Mouse (Mus musculus): ENCODE data around the gene Sh2d3c. TPM values are rescaled to one million over a fixed set of nuclear protein-coding genes. Genes with fewer than 3 reads are reported as not detected.
A peak's percentile ranks its signal among the peaks of the same experiment; 100 is the strongest.

Gene Sh2d3c
- polyA plus RNA-seq, 1 experiment from 2014 or later, result 39.1 TPM

DNA sequence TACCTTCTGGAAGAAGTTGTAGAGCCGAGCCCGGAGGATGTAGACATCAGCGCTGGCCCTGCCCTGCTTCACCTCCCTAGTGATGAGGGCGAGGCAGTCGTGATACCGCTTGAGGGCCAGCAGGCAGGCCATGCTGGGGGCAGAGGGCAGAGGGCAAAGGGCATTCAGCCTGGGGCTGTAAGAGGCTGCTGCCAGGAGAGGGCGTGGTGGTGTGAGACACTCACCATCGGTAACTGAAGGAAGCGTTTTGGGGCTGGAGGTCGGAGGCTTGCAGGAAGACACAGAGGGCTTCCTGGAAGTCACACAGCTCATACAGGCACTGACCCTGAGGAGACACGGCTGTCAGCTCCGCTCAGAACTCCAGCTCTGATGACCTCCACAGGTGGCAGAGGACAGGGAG, 51.0 kb downstream of the Sh2d3c start:
- Histone ChIP-seq H3K4me1 (replicated peaks) (peaks cover 71% of the 10 kb centered on the region), H3K27me3 (ENCODE audit: insufficient read depth, poor library complexity, severe bottlenecking) (peaks cover 14% of the 10 kb centered on the region), H3K4me3 (no peak overlapping the region), H3K9me3 (no peaks in the 10 kb centered on the region), H3K36me3 (no peaks in the 10 kb centered on the region), H3K27ac (peak overlapping the region; percentile 1; the same call in 1 of the 2 replicates)
- DNase-seq (ENCODE audit: low spot score), result no peak
- WGBS, result 24% methylated on average over 12 of the region's 12 CpGs

DNA sequence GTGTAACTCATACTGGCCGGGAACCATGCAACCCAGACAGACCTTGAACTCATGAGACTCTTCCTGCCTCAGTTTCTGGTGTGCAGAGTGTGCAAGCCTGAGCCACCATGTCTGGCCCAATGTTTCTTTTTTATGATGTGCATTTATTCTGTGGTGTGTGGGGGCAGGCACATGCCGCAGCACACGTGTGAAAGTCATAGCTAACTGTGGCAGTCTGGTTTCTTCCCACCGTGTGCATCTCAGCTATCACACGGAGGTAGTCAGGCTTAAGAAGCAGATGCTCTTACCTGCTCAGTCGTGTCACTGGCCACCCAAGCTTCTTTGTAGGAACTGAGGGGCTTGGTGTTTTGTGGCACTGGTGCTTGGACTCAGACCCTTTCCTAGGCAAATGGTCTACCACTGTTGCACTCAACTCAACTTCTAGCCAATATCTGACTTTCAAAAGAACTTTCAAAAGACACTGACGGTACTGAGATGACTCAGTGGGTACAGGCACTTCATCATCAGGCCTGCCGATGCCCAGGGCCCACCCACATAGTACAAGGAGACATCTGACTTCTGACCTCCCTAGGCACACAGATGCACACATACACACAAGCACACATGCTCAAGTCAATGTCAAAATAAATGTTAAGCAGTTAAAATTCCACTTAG, 51.9 kb downstream of the Sh2d3c start:
- 85% methylated on average over 8 of the region's 8 CpGs for WGBS
- H3K36me3 ChIP-seq, result no peaks in the 10 kb centered on the region
- no peak overlapping the region for H3K27ac ChIP-seq
- no peak overlapping the region for H3K4me3 ChIP-seq
- peaks cover 20% of the 10 kb centered on the region for H3K27me3 ChIP-seq (ENCODE audit: insufficient read depth, poor library complexity, severe bottlenecking)
- H3K9me3 ChIP-seq, result no peaks in the 10 kb centered on the region
- peaks cover 63% of the 10 kb centered on the region for H3K4me1 ChIP-seq (replicated peaks)
- DNase-seq (ENCODE audit: low spot score), result no peak

DNA sequence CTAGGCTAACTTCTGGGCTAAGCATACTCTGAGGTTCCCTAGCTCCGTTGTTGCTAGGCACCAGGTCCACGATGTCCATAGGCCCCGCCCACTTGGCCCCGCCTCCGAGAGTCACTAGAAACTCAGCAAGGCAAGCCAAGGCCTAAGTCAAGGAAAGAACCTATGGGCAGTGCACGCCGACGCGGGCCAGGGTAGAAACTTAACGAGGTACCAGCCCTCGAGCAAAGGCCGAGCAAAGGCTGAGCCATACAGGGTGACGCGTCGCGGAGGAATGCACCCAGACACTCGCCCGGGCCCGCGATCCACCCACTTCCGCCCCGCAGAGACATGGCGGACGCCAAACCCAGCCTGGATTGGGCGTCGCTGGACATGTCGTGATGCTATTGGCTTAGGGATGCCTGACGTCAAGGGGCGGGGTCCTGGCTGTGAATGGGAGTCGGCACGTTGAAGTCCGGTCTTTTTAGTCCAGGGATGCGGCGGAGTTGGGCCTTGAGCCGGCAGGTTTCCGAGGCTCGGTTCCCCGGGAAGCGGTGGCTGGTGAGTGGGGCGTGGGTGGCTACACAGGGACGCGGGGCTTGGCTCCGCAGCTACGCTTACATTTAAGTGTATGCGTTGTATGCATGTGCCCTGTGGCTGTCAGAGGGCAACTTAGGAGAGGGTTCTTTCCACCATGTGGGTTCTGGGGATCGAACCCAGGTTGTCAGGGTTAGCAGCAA, 54.7 kb downstream of the Sh2d3c start, which contains the start of the genes Ttc16 and Ptrh1:
Gene Ttc16 (minus strand): TSS at position 275 of the 716 bp plus-strand sequence.
Gene Ptrh1 (plus strand): TSS at position 428 of the 716 bp plus-strand sequence.
- H3K27ac ChIP-seq, result peak within 1 kb of the TSS; percentile 85
- H3K36me3 ChIP-seq, result 0 out of 2 replicates have a peak, but pooled peaks cover 2% of the 10 kb centered on the region
- WGBS, result under 1% methylated on average over 46 of the region's 46 CpGs
- DNase-seq (ENCODE audit: low spot score), result peak; percentile 98
- H3K4me1 ChIP-seq (replicated peaks), result peaks cover 38% of the 10 kb centered on the region
- peaks cover 20% of the 10 kb centered on the region for H3K27me3 ChIP-seq (ENCODE audit: insufficient read depth, poor library complexity, severe bottlenecking)
- H3K4me3 ChIP-seq, result peak within 1 kb of the TSS; percentile 71
- H3K9me3 ChIP-seq, result no peaks in the 10 kb centered on the region

DNA sequence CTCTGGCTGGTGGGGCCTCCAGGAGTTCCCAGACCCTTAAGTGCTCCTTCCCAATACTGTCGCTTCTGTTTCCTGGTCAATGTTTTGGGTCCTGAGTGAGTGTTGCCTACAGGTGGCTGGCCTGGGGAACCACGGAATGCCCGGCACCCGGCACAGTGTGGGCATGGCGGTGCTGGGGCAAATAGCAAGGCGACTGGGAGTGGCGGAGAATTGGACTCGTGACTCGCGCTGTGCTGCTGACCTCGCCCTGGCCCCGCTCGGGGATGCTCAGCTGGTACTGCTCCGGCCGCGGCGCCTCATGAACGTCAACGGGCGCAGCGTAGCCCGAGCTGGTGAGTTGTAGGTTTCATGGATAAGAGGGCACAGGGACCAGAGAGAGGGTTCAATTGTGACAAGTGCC, 55.3 kb downstream of the Sh2d3c start:
- peaks cover 20% of the 10 kb centered on the region for H3K27me3 ChIP-seq (ENCODE audit: insufficient read depth, poor library complexity, severe bottlenecking)
- WGBS, result 20% methylated on average over 22 of the region's 22 CpGs
- no peaks in the 10 kb centered on the region for H3K9me3 ChIP-seq
- DNase-seq (ENCODE audit: low spot score), result no peak
- H3K4me1 ChIP-seq (replicated peaks), result peaks cover 39% of the 10 kb centered on the region
- H3K27ac ChIP-seq, result no peak overlapping the region; the same call in 1 of the 2 replicates
- H3K4me3 ChIP-seq, result peak overlapping the region; percentile 71
- H3K36me3 ChIP-seq, result 0 out of 2 replicates have a peak, but pooled peaks cover 2% of the 10 kb centered on the region

DNA sequence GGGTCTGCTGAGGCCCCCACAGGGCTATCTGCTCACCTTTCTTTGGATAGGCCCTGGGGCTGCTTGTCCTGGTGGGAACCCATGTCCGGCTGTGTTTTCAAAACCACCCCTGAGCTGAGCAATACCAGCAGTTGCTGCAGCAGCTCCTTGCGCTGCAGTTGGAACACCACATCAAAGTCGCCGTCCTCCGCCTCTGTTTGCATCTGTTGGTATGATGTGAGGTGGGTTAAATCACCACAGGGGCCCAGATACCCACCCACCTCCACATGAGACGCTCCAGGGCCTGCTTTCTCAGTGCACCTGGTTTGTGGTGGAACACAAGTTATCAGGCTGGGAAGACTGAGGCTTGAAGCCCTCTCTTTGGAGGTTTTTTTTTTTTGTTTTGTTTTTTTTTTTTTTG, 57.2 kb downstream of the Sh2d3c start:
- Histone ChIP-seq H3K27me3 (ENCODE audit: insufficient read depth, poor library complexity, severe bottlenecking) (peaks cover 20% of the 10 kb centered on the region), H3K9me3 (no peaks in the 10 kb centered on the region), H3K36me3 (0 out of 2 replicates have a peak, but pooled peaks cover 2% of the 10 kb centered on the region), H3K4me3 (no peak overlapping the region), H3K27ac (no peak overlapping the region), H3K4me1 (replicated peaks) (peaks cover 30% of the 10 kb centered on the region)
- 91% methylated on average over 6 of the region's 6 CpGs for WGBS
- DNase-seq (ENCODE audit: low spot score), result no peak

DNA sequence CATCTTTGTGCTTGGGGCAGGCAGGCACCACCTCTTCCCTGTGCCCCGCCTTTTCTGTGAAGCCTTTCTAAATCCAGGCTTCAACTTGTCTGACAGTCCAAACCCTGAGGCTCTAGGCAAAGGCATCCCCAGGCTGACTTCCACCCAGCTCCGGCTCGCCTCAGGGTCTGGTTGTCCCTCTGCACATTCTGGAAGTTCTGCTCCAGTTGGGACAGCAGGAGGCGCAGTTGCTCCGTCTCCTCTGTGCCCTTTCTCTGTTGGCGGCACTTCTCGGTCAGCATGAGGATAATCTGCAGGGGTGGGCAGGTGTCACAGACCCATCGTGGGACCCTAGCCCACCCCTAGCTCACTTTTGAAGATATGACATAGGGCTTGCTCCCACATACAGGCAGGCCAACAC, 58.3 kb downstream of the Sh2d3c start:
- Histone ChIP-seq H3K36me3 (0 out of 2 replicates have a peak, but pooled peaks cover 2% of the 10 kb centered on the region), H3K9me3 (no peaks in the 10 kb centered on the region), H3K27ac (0 out of 2 replicates have a peak overlapping the region, but pooled peaks have one; percentile 18), H3K27me3 (ENCODE audit: insufficient read depth, poor library complexity, severe bottlenecking) (peaks cover 15% of the 10 kb centered on the region), H3K4me1 (replicated peaks) (peaks cover 33% of the 10 kb centered on the region), H3K4me3 (no peak overlapping the region)
- WGBS, result 15% methylated on average over 8 of the region's 8 CpGs
- DNase-seq (ENCODE audit: low spot score), result peak; percentile 69

DNA sequence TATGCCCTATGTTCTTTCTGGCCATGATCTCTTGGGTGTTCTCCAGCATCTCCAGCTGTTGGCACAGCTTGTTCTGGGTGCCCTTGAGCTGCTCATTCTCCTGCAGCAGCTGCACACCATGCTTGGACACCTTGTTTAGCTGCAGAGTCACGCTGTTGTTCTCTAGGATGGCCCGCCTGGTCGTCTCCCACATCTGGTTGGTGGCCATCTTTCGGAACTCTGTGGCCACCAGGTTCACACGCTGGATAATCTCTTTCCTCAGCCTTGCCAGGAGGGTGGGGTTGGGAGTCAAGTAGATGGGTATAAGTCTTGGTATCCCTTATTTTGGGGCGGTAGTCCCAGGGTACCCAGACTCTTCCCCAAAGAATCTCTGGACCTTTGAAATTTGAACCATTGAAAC, 58.9 kb downstream of the Sh2d3c start:
- Histone ChIP-seq H3K36me3 (0 out of 2 replicates have a peak, but pooled peaks cover 2% of the 10 kb centered on the region), H3K9me3 (no peaks in the 10 kb centered on the region), H3K4me1 (replicated peaks) (peaks cover 35% of the 10 kb centered on the region), H3K4me3 (no peak overlapping the region), H3K27me3 (ENCODE audit: insufficient read depth, poor library complexity, severe bottlenecking) (peaks cover 15% of the 10 kb centered on the region), H3K27ac (no peak overlapping the region)
- 91% methylated on average over 6 of the region's 6 CpGs for WGBS
- DNase-seq (ENCODE audit: low spot score), result no peak

DNA sequence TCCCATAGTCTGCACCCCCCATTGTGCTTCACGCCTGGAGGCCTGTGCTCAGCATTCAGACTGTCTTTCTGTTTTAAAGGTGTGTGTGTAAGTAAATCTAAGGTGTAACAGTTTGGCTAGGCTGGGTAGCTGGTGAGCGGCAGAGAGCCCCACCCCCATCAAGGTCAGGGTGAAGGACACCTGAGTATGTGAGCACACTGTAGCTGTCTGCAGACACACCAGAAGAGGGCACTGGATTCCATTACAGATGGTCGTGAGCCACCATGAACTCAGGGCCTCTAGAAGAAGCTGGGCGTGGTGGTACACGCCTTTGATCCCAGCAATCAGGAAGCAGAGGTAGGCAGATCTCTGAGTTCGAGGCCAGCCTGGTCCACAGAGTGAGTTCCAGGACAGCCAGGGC, 60.9 kb downstream of the Sh2d3c start:
- 0 out of 2 replicates have a peak, but pooled peaks cover 2% of the 10 kb centered on the region for H3K36me3 ChIP-seq
- H3K27ac ChIP-seq, result no peak overlapping the region
- H3K9me3 ChIP-seq, result no peaks in the 10 kb centered on the region
- no peak overlapping the region for H3K4me3 ChIP-seq
- no peak for DNase-seq (ENCODE audit: low spot score)
- H3K27me3 ChIP-seq (ENCODE audit: insufficient read depth, poor library complexity, severe bottlenecking), result peaks cover 8% of the 10 kb centered on the region
- 82% methylated on average over 6 of the region's 6 CpGs for WGBS
- H3K4me1 ChIP-seq (replicated peaks), result peaks cover 18% of the 10 kb centered on the region

DNA sequence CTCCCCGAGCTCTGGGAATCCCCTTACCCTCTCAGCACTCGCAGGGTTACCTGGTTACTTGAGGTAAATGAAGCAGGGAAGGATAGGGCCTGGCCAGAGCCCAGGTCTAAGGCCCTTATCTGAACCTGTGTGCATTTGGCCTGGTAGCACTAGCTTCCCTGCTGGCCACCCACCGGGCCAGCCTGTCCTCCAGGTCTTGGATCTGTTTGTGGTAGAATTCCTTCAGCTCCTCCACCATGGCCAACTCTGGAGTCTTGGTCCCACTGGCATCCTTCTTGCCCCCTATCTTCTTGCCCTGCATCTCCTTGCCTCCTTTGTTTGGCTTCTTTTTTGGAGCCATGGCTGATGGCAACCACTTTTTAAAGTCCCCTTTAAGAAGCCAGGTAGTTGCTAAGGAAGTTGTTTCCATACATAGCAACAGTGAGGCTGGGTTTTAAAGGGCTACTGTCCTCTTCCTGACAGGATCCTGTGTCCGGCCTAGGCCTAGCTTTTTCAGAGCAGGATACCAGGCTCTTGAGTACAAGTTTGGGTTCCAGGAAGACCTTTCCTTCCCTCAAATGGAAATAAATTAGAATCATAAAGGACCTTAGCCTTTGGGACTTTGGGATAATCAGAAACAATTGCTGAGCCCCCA, 63.3 kb downstream of the Sh2d3c start, which contains the start of gene Cfap157:
Gene Cfap157 (minus strand): TSS at position 381 of the 634 bp plus-strand sequence.
- peaks cover 21% of the 10 kb centered on the region for H3K4me1 ChIP-seq (replicated peaks)
- no peak for DNase-seq (ENCODE audit: low spot score)
- 68% methylated on average over 4 of the region's 4 CpGs for WGBS

DNA sequence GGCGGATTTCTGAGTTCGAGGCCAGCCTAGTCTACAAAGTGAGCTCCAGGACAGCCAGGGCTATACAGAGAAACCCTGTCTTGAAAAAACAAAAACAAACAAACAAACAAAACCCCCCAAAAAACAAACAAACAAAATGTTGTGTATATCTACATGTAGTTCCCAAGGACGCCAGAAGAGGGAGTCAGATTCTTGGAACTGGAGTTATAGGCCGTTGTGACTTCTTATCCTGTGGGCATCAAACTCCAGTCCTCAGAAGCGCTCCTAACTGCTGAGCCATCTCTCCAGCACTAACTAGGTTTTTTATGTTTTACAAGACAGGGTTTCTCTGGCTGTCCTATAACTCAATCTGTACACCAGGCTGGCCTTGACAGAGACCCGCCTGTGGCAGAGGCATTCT, 66.3 kb downstream of the Sh2d3c start:
- no peaks in the 10 kb centered on the region for H3K27me3 ChIP-seq (ENCODE audit: insufficient read depth, poor library complexity, severe bottlenecking)
- peaks cover 31% of the 10 kb centered on the region for H3K36me3 ChIP-seq
- DNase-seq (ENCODE audit: low spot score), result no peak
- H3K4me1 ChIP-seq (replicated peaks), result peaks cover 13% of the 10 kb centered on the region
- no peak overlapping the region for H3K27ac ChIP-seq
- H3K4me3 ChIP-seq, result no peak overlapping the region
- no peaks in the 10 kb centered on the region for H3K9me3 ChIP-seq
- WGBS, result 61% methylated on average over 6 of the region's 6 CpGs

More for the DNA sequence above, 63.3 kb downstream of the Sh2d3c start, which contains the start of gene Cfap157:
- no peaks in the 10 kb centered on the region for H3K27me3 ChIP-seq (ENCODE audit: insufficient read depth, poor library complexity, severe bottlenecking)
- no peak within 1 kb of the TSS for H3K4me3 ChIP-seq
- H3K27ac ChIP-seq, result peak within 1 kb of the TSS; percentile 53; the same call in 1 of the 2 replicates
- H3K36me3 ChIP-seq, result peaks cover 7% of the 10 kb centered on the region; the same call in 1 of the 2 replicates
- H3K9me3 ChIP-seq, result no peaks in the 10 kb centered on the region

DNA sequence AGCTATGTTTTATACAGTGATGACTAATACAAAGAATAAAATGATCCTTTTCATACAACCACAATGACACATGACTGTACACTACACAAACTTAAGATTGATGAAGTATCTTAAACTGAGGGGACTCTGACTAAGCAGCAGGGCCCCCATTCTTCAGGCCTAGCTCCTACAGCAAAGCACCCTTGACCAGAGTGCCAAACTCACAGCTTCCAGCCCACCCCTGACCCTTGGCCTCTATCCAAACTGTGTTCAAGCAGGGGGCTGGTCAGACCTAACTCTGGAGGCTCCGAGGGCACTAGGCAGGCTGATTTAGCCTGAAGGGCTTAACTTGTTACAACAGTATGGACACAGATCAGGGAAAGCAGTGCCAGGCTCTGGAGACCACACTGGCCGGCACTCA, 67.7 kb downstream of the Sh2d3c start:
- no peak for DNase-seq (ENCODE audit: low spot score)
- no peaks in the 10 kb centered on the region for H3K9me3 ChIP-seq
- H3K36me3 ChIP-seq, result peaks cover 41% of the 10 kb centered on the region
- 64% methylated on average over 2 of the region's 2 CpGs for WGBS
- H3K4me1 ChIP-seq (replicated peaks), result peaks cover 13% of the 10 kb centered on the region
- no peak overlapping the region for H3K4me3 ChIP-seq
- no peak overlapping the region for H3K27ac ChIP-seq
- no peaks in the 10 kb centered on the region for H3K27me3 ChIP-seq (ENCODE audit: insufficient read depth, poor library complexity, severe bottlenecking)

DNA sequence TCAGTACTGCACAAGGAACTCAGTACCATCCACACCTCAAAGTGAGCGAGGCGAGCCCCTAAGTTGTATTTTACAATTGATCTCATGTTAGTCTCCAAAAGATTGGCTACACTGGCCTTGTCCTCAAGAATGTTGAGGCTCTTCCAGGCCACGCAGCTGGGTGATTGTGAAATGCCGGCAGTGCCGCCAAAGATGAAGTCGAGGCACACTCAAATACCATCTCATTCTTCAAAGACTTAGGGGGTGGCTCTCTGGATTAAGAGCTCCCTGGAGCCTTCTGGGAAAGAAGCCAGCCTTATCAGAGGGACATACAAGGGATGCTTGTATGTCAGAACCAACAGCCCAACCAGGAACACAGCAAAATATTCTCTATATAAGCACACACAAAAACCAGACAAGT, 70.4 kb downstream of the Sh2d3c start:
- H3K4me3 ChIP-seq, result no peak overlapping the region
- 92% methylated on average over 6 of the region's 6 CpGs for WGBS
- no peak for DNase-seq (ENCODE audit: low spot score)
- peaks cover 5% of the 10 kb centered on the region for H3K4me1 ChIP-seq (replicated peaks)
- no peaks in the 10 kb centered on the region for H3K9me3 ChIP-seq
- H3K27me3 ChIP-seq (ENCODE audit: insufficient read depth, poor library complexity, severe bottlenecking), result no peaks in the 10 kb centered on the region
- H3K36me3 ChIP-seq, result peaks cover 68% of the 10 kb centered on the region
- H3K27ac ChIP-seq, result no peak overlapping the region

Data from hindbrain, embryonic 10.5 days (tissue).